Mouse (Mus musculus): ENCODE measurements at regions not wholly inside any gene's neighbourhood (a gene's known extent, or its start where the extent isn't known, plus 50 kb on each side); places are given as distances from the start of the nearest gene placed in this dataset.

GRCm38 (mm10) chr13:93564902-93565301, 65.3 kb upstream of the Jmy start:
- peak; percentile 8 to 36 for DNase-seq (ENCODE audit: extremely low spot score in 1 of 2, low spot score in 1 of 2)

GRCm38 (mm10) chr13:93564091-93564490, 64.5 kb upstream of the Jmy start:
- DNase-seq (ENCODE audit: extremely low spot score in 1 of 2, low spot score in 1 of 2): no peak

GRCm38 (mm10) chr13:93560282-93560681, 60.7 kb upstream of the Jmy start:
- no peak for DNase-seq (ENCODE audit: extremely low spot score in 1 of 2, low spot score in 1 of 2)

- DNase-seq (ENCODE audit: extremely low spot score in 1 of 2, low spot score in 1 of 2): no peak
These were observed 59.0 kb upstream of the Jmy start for GRCm38 (mm10) chr13:93558603-93559002.

GRCm38 (mm10) chr13:93556119-93556518, 56.5 kb upstream of the Jmy start:
- no peak for DNase-seq (ENCODE audit: extremely low spot score in 1 of 2, low spot score in 1 of 2)

GRCm38 (mm10) chr13:93554901-93555300, 55.3 kb upstream of the Jmy start:
- no peak for DNase-seq (ENCODE audit: extremely low spot score in 1 of 2, low spot score in 1 of 2)

- no peak for DNase-seq (ENCODE audit: extremely low spot score in 1 of 2, low spot score in 1 of 2)
These were observed 54.3 kb upstream of the Jmy start for GRCm38 (mm10) chr13:93553932-93554331.

GRCm38 (mm10) chr13:93553271-93553670, 53.7 kb upstream of the Jmy start:
- no peak for DNase-seq (ENCODE audit: extremely low spot score in 1 of 2, low spot score in 1 of 2)

GRCm38 (mm10) chr13:93550311-93550710, 50.7 kb upstream of the Jmy start:
- DNase-seq (ENCODE audit: extremely low spot score in 1 of 2, low spot score in 1 of 2): no peak

Data from frontal cortex, adult 2 months (tissue).